Mouse (Mus musculus) midbrain, embryonic 10.5 days (tissue): ENCODE data around the gene Adssl1. TPM values are rescaled to one million over a fixed set of nuclear protein-coding genes. Genes with fewer than 3 reads are reported as not detected.

Experiments used
- DNase-seq: peaks from one replicate; pipeline ENCODE4 v3.0.0-alpha.2; 2017; ENCODE audit warnings: low spot score
- H3K27ac ChIP-seq: fragments of 300-500 bp; sonication (generic); replicated peaks from 2 replicates; pipeline ENCODE4 v1.5.1; 2016; ENCODE audit warnings: mild to moderate bottlenecking
- H3K27me3 ChIP-seq: fragments of 300-500 bp; sonication (generic); 2 replicates; pipeline ENCODE4 v1.6.1; 2016; ENCODE audit warnings: low read depth, mild to moderate bottlenecking; ENCODE audit not compliant: poor library complexity, severe bottlenecking
- H3K36me3 ChIP-seq: fragments of 300-500 bp; sonication (generic); 2 replicates; pipeline ENCODE4 v1.6.1; 2016; ENCODE audit warnings: mild to moderate bottlenecking, moderate library complexity
- H3K4me1 ChIP-seq: fragments of 300-500 bp; sonication (generic); 2 replicates; pipeline ENCODE4 v1.6.1; 2016
- H3K4me3 ChIP-seq: fragments of 300-500 bp; sonication (generic); 2 replicates; pipeline ENCODE4 v1.5.1; 2016; ENCODE audit warnings: mild to moderate bottlenecking, moderate library complexity
- H3K9me3 ChIP-seq: fragments of 300-500 bp; sonication (generic); replicated peaks from 2 replicates; pipeline ENCODE4 v1.6.1; 2016; ENCODE audit warnings: mild to moderate bottlenecking
- WGBS: fragments of 180-500 bp; shearing (Covaris S2); methylation state at CpG from one replicate; pipeline ENCODE4 v1.1.7; 2016; 5-methylcytosine and 5-hydroxymethylcytosine counted together
- polyA plus RNA-seq: library from polyadenylated mRNA; unstranded; fragments of >200 nt; fragmentation: Nextera tagmentation; extraction: Ambion mirVana; gene quantifications from 2 replicates; pipeline ENCODE4 v1.2.1, GENCODE M21; 2016

Gene Adssl1
- polyA plus RNA-seq, 1 experiment from 2014 or later, result 3.4 TPM

DNA sequence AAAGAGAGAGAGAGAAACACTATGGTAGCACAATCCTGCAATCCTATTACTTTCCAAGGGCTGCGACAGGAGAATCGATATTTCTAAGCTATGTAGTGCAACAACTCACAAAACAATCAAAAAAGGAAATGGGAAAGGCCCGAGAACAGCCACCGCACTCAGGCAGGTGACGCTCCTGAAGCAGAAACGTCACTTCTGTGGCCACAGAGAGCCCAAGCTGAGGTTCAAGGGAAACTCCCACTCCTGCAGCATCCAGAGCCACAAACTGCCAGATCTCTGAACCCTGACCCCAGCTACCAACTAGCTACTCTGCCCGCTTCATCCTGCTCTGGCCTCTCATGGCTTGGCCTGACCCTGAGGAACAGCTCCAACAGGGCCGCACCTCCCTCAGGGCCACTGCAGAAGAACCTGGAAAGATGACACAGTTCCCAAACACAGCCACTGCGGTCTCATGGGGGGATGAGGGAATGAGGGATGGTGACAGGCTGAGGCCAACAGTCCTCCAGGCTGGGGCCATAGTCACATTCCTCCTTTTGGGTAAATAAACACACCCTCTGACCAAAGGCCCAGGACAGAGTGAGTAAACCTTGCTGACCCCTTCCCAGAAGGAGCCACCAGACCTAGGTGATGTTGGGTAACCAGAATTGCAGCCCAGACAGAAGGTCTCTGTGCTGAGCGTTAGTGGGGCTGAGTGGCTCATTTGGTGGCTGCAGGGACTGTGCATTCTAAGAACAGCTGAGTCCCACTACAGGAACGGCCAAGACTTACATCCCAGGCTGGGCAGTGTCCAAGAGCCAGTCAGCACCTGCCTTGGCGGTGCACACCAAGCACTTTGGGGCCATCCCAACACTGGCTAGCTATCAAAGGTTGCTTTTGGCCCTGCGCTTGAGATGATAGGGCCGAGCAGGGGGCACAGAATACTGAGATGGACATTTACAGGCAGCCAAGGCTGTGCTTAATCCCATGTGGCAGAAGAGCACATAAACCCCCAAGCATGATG lies 32.4 kb upstream of the Adssl1 start:
- Histone ChIP-seq H3K27me3 (peaks cover 74% of the 10 kb centered on the region), H3K27ac (no peak overlapping the region), H3K36me3 (no peaks in the 10 kb centered on the region), H3K4me3 (peak overlapping the region; percentile 65; the same call in 1 of the 2 replicates), H3K4me1 (peaks cover 24% of the 10 kb centered on the region), H3K9me3 (no peaks in the 10 kb centered on the region)
- DNase-seq, result no peak
- WGBS, result 72% methylated on average over 14 of the region's 14 CpGs

DNA sequence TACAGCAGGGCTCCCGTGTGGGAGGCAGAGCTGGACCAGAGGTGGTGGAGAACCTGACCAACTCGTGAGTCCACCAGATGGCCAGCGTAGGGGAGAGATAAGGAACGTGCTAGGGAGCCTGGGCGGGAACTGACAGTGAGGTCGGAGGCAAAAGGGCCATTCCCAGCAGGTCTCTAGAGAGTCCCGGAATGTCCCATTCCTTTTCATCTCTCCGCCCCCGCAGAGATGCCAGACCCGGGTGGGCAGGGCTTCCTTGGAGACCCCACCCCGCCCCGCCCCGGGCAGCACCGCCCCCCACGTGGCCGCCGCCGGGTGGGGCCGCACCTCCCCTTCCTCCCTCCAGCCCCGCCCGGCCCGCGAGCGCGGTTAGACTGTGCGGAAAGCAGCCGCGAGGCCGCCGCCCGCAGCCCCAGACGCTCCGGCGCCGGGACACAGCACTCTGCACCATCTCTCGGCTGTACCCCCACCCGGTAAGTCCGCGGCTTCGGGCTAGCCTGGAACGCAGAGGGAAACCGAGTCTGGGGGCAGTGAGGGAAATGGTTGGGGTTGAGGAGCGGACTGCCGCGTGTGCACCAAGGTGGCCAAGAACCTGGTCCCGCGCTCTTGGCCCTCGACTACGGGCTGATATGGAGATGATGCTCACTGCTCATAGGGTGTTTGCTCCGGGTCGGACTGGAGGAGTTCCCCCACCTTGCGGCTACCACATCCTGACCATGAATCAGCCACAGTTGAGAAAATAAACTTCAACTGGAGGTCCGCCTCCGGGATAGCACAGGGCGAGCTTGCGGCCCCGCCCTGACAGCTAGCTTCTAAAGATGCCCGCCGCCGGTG lies 31.2 kb upstream of the Adssl1 start, which contains the start of gene Inf2:
Gene Inf2, plus strand, starts transcription at position 359 of the 831 bp plus-strand sequence.
- H3K27me3 ChIP-seq, result peaks cover 79% of the 10 kb centered on the region
- H3K4me1 ChIP-seq, result peaks cover 36% of the 10 kb centered on the region
- WGBS, result under 1% methylated on average over 60 of the region's 60 CpGs
- H3K27ac ChIP-seq, result peak within 1 kb of the TSS; percentile 77
- no peaks in the 10 kb centered on the region for H3K36me3 ChIP-seq
- DNase-seq, result peak; percentile 77
- H3K4me3 ChIP-seq, result peak within 1 kb of the TSS; percentile 65
- H3K9me3 ChIP-seq, result no peaks in the 10 kb centered on the region

- Histone ChIP-seq H3K27me3 (peaks cover 79% of the 10 kb centered on the region), H3K9me3 (no peaks in the 10 kb centered on the region), H3K4me3 (peak overlapping the region; percentile 65), H3K27ac (peak overlapping the region; percentile 77; the same call in 1 of the 2 replicates), H3K36me3 (no peaks in the 10 kb centered on the region), H3K4me1 (peaks cover 46% of the 10 kb centered on the region)
- WGBS, result 64% methylated on average over 8 of the region's 8 CpGs
- no peak for DNase-seq
Observed at GRCm38 (mm10) chr12:112589491-112590191, 30.2 kb upstream of the Adssl1 start.

DNA sequence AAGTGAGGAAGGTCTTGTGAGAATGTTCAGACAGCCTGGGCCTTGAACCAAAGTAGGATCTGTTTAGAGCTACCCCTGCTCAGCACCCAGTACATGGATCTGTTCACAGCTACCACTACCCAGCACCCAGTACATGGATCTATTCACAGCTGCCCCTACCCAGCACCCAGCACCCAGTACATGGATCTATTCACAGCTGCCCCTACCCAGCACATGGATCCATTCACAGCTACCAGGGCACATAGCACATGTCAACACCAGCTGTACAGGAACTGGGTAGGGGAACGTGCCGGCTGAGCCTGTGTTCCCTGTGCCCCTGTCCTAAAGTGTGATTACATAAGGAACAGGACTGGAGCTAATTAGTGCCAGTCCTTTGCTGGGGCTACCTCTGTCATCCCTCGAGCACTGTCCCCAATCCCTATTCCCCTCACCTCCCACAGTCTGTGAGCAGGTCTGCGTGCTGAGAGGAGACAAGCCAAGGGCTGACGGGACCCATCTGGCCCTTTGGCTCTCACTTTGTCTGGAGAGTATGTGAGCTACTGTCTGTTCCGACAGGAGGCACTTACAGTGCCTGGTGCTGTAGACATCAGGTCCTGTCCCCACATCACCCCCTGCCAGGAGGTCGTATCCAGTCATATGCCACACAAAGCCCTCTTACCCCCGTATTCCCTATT lies 29.1 kb upstream of the Adssl1 start:
- Histone ChIP-seq H3K36me3 (no peaks in the 10 kb centered on the region), H3K27ac (no peak overlapping the region), H3K4me3 (no peak overlapping the region), H3K9me3 (no peaks in the 10 kb centered on the region), H3K27me3 (peaks cover 71% of the 10 kb centered on the region), H3K4me1 (peaks cover 56% of the 10 kb centered on the region)
- 80% methylated on average over 8 of the region's 8 CpGs for WGBS
- DNase-seq, result no peak

- DNase-seq, result no peak
- H3K27ac ChIP-seq, result no peak overlapping the region
- no peak overlapping the region for H3K4me3 ChIP-seq
- H3K27me3 ChIP-seq, result peaks cover 65% of the 10 kb centered on the region
- peaks cover 56% of the 10 kb centered on the region for H3K4me1 ChIP-seq
- no peaks in the 10 kb centered on the region for H3K36me3 ChIP-seq
- H3K9me3 ChIP-seq, result no peaks in the 10 kb centered on the region
- 91% methylated on average over 5 of the region's 5 CpGs for WGBS
Observed at GRCm38 (mm10) chr12:112591240-112591639, 28.6 kb upstream of the Adssl1 start.

GRCm38 (mm10) chr12:112591730-112592129 lies 28.1 kb upstream of the Adssl1 start:
- no peak overlapping the region for H3K4me3 ChIP-seq
- 81% methylated on average over 3 of the region's 3 CpGs for WGBS
- peaks cover 56% of the 10 kb centered on the region for H3K4me1 ChIP-seq
- no peak for DNase-seq
- H3K27me3 ChIP-seq, result peaks cover 61% of the 10 kb centered on the region
- no peaks in the 10 kb centered on the region for H3K9me3 ChIP-seq
- H3K36me3 ChIP-seq, result no peaks in the 10 kb centered on the region
- no peak overlapping the region for H3K27ac ChIP-seq

GRCm38 (mm10) chr12:112592985-112593734 lies 26.7 kb upstream of the Adssl1 start:
- Histone ChIP-seq H3K36me3 (no peaks in the 10 kb centered on the region), H3K4me3 (no peak overlapping the region), H3K4me1 (peaks cover 48% of the 10 kb centered on the region), H3K27ac (peak overlapping the region; percentile 49), H3K27me3 (peaks cover 53% of the 10 kb centered on the region), H3K9me3 (no peaks in the 10 kb centered on the region)
- WGBS, result 75% methylated on average over 21 of the region's 21 CpGs
- no peak for DNase-seq

- 79% methylated on average over 16 of the region's 16 CpGs for WGBS
- H3K4me3 ChIP-seq, result no peak overlapping the region
- no peak for DNase-seq
- H3K9me3 ChIP-seq, result no peaks in the 10 kb centered on the region
- H3K27me3 ChIP-seq, result peaks cover 43% of the 10 kb centered on the region
- peak overlapping the region; percentile 49; the same call in 1 of the 2 replicates for H3K27ac ChIP-seq
- H3K4me1 ChIP-seq, result peaks cover 46% of the 10 kb centered on the region
- no peaks in the 10 kb centered on the region for H3K36me3 ChIP-seq
Observed at GRCm38 (mm10) chr12:112593951-112594915, 25.6 kb upstream of the Adssl1 start.

GRCm38 (mm10) chr12:112594989-112595388 lies 24.9 kb upstream of the Adssl1 start:
- Histone ChIP-seq H3K36me3 (no peaks in the 10 kb centered on the region), H3K9me3 (no peaks in the 10 kb centered on the region), H3K27ac (no peak overlapping the region; the same call in 1 of the 2 replicates), H3K27me3 (peaks cover 35% of the 10 kb centered on the region), H3K4me3 (no peak overlapping the region), H3K4me1 (peaks cover 48% of the 10 kb centered on the region)
- 55% methylated on average over 4 of the region's 4 CpGs for WGBS
- DNase-seq, result no peak

DNA sequence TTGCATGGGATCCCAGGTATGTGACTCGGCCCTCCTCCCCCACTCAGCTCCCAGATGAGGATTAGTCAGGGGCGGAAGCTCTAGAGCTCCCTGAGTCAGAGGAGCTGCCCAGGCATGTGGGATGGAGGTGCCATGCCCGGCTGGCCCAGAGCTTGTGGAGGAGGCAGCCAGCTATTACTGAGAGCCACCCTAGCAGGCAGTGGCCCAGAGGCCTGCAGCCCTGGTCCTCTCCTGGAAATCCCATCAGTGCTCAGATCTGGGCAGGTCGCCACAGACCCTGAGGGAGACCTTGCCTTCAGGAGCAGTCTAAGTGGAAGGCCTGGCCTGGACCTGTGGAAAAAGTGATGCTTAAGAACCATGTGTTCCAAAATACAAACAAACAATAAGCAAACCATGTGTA lies 24.2 kb upstream of the Adssl1 start:
- Histone ChIP-seq H3K9me3 (no peaks in the 10 kb centered on the region), H3K27me3 (peaks cover 29% of the 10 kb centered on the region), H3K4me3 (no peak overlapping the region), H3K4me1 (peaks cover 49% of the 10 kb centered on the region), H3K27ac (0 out of 2 replicates have a peak overlapping the region, but pooled peaks have one; percentile 49), H3K36me3 (no peaks in the 10 kb centered on the region)
- WGBS, result 62% methylated on average over 4 of the region's 4 CpGs
- no peak for DNase-seq
